Mouse (Mus musculus): Measurements from ENCODE around the gene Patz1.

DNA sequence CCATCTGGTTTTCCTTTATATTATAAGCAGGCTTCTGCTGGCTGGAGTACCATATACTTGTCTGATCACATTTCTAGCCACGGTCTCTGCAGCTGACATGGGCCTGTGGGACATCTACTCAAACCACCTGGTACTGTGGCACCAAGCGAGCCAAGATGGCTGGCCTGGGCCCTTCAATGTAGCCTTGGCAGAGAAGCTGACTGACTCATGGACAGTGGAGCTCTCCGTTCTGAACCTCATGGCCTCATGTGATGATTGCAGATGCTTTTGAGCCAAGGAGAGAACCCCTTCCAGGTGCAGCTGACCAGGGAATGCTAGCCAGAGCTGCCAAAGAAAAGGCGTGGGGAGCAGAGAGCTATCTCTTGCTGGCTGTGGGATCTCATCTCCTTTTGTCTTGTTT lies 17.1 kb downstream of the Patz1 start:
- TF ChIP-seq GATA1 (IDR thresholded peaks at IDR 0.05; ENCODE audit: low read length) (no peak), TAL1 (IDR thresholded peaks at IDR 0.05; ENCODE audit: low read length) (no peak)
